Mouse (Mus musculus) small intestine, adult 2 months (tissue): ENCODE data around the gene P2ry10b.

Experiments used
- CTCF ChIP-seq: fragments of 200-500 bp; IDR thresholded peaks from 2 replicates; pipeline ENCODE4 v1.5.1; 2012; ENCODE audit warnings: low read depth, mild to moderate bottlenecking, control low read depth, inconsistent platforms, low read length, moderate library complexity, mixed read lengths; ENCODE audit not compliant: insufficient replicate concordance, insufficient read length; ENCODE audit errors: extremely low read depth
- POLR2A ChIP-seq: fragments of 200-500 bp; IDR thresholded peaks from 2 replicates; pipeline ENCODE4 v1.6.1; 2012; ENCODE audit warnings: low read depth, mild to moderate bottlenecking, control low read depth, inconsistent platforms, low read length, moderate library complexity

GRCm38 (mm10) chrX:107160496-107160895, 11.8 kb downstream of the P2ry10b start:
- TF ChIP-seq CTCF = no peak
- no peak for TF ChIP-seq POLR2A
